Mouse (Mus musculus) neural tube, embryonic 14.5 days (tissue): ENCODE data around the gene Ntrk3. TPM values are rescaled to one million over a fixed set of nuclear protein-coding genes. Genes with fewer than 3 reads are reported as not detected.

Source experiments
- ATAC-seq: fragments of 200-750 bp; cut with Nextera tagmentation; 2 replicates; pipeline ENCODE4 v1.8.0; 2017; ENCODE audit warnings: low read depth, mild to moderate bottlenecking, moderate TSS enrichment, moderate library complexity
- H3K27ac ChIP-seq: fragments of 300-500 bp; sonication (generic); 2 replicates; pipeline ENCODE4 v1.5.1; 2014; ENCODE audit warnings: low read depth, mild to moderate bottlenecking, control low read depth, low read length, moderate library complexity, mixed read lengths
- H3K27me3 ChIP-seq: fragments of 300-500 bp; sonication (generic); 2 replicates; pipeline ENCODE4 v1.6.1; 2014; ENCODE audit warnings: low read length; ENCODE audit not compliant: control insufficient read depth, insufficient read depth
- H3K36me3 ChIP-seq: fragments of 300-500 bp; sonication (generic); 2 replicates; pipeline ENCODE4 v1.6.1; 2014; ENCODE audit warnings: low read length, mixed read lengths; ENCODE audit not compliant: control insufficient read depth, insufficient read depth
- H3K4me1 ChIP-seq: fragments of 300-500 bp; sonication (generic); 2 replicates; pipeline ENCODE4 v1.6.1; 2014; ENCODE audit warnings: low read length; ENCODE audit not compliant: control insufficient read depth, insufficient read depth
- H3K4me2 ChIP-seq: fragments of 300-500 bp; sonication (generic); 2 replicates; pipeline ENCODE4 v1.6.1; 2014; ENCODE audit warnings: mild to moderate bottlenecking, low read depth, low read length, control low read depth
- H3K4me3 ChIP-seq: fragments of 300-500 bp; sonication (generic); 2 replicates; pipeline ENCODE4 v1.5.1; 2014; ENCODE audit warnings: low read depth, low read length, control low read depth, mixed read lengths
- H3K9ac ChIP-seq: fragments of 300-500 bp; sonication (generic); replicated peaks from 2 replicates; pipeline ENCODE4 v1.6.1; 2014; ENCODE audit warnings: low read depth, mild to moderate bottlenecking, control low read depth, low read length, mixed read lengths
- H3K9me3 ChIP-seq: fragments of 300-500 bp; sonication (generic); 2 replicates; pipeline ENCODE4 v1.6.1; 2016; ENCODE audit warnings: low read length; ENCODE audit not compliant: control insufficient read depth
- WGBS: fragments of 180-500 bp; shearing (Covaris S2); extraction: QIAGEN DNeasy Blood & Tissue Kit; methylation state at CpG from one replicate; pipeline ENCODE4 v1.1.7; 2014; 5-methylcytosine and 5-hydroxymethylcytosine counted together
- polyA plus RNA-seq: library from polyadenylated mRNA; unstranded; fragments of >200 nt; fragmentation: Nextera tagmentation; extraction: Ambion mirVana; gene quantifications from 2 replicates; pipeline ENCODE4 v1.2.1, GENCODE M21; 2014

Gene Ntrk3
- polyA plus RNA-seq, 1 experiment from 2014 or later: 38.6 TPM

DNA sequence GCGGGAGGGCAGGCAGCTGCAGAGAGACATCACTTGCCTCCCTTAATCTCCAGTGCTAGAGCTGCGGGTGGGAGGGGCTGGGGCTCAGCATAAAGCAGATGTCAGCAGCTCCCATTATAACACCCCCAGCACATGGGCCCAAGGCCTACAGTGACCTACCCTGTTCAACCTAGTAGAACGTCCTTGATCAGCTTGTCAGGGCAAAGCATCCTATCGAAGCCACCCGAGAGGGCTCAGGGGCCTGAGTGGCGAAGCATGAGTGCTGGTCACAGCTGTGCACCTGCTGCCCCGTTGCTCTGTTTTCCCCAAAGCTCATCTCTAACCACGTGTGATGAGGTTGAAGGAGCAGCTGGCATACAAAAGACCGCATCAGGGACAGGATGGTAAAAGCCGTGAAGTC is 191.3 kb downstream of the Ntrk3 start:
- H3K27ac ChIP-seq: no peak overlapping the region
- H3K9me3 ChIP-seq: no peaks in the 10 kb centered on the region
- H3K9ac ChIP-seq: no peak overlapping the region
- H3K36me3 ChIP-seq: no peaks in the 10 kb centered on the region
- no peak overlapping the region for H3K4me3 ChIP-seq
- peak; percentile 64 for ATAC-seq
- H3K27me3 ChIP-seq: no peaks in the 10 kb centered on the region
- WGBS: 45% methylated on average over 10 of the region's 10 CpGs
- no peak overlapping the region for H3K4me2 ChIP-seq
- H3K4me1 ChIP-seq: peaks cover 12% of the 10 kb centered on the region; the same call in 1 of the 2 replicates

DNA sequence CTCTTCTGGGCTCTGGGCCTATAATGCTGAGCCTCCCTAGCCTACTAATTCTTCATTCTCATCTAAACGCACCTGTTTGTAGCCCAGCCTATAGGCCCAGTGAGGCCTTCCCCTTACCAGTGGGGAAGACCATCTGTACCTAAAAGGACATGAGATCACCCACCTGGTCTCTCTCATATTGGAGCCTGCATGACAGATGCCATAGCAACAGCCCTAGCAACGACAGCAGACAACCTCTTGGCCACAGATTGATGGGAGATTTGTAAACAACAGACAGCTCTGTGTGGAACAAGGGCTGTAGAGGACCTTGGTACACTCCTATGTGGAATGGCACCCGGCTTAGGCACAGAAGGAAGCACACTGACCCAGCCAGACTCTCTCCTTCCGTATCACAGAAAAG is 195.3 kb downstream of the Ntrk3 start:
- Histone ChIP-seq H3K9me3 (no peaks in the 10 kb centered on the region), H3K4me1 (peaks cover 12% of the 10 kb centered on the region; the same call in 1 of the 2 replicates), H3K4me2 (no peak overlapping the region), H3K9ac (no peak overlapping the region), H3K4me3 (no peak overlapping the region), H3K27ac (no peak overlapping the region), H3K27me3 (no peaks in the 10 kb centered on the region), H3K36me3 (no peaks in the 10 kb centered on the region)
- 63% methylated on average over 4 of the region's 4 CpGs for WGBS
- peak; percentile 50; the same call in 1 of the 2 replicates for ATAC-seq

- Histone ChIP-seq H3K4me3 (no peak overlapping the region), H3K9me3 (no peaks in the 10 kb centered on the region), H3K9ac (no peak overlapping the region), H3K4me2 (no peak overlapping the region), H3K36me3 (no peaks in the 10 kb centered on the region), H3K27me3 (no peaks in the 10 kb centered on the region), H3K4me1 (peaks cover 4% of the 10 kb centered on the region), H3K27ac (no peak overlapping the region)
- WGBS: 46% methylated on average over 6 of the region's 6 CpGs
- no peak for ATAC-seq
Observed at GRCm38 (mm10) chr7:78530286-78530685, 207.5 kb downstream of the Ntrk3 start.

GRCm38 (mm10) chr7:78528008-78528407 is 209.8 kb downstream of the Ntrk3 start:
- no peak overlapping the region for H3K4me2 ChIP-seq
- H3K27me3 ChIP-seq: no peaks in the 10 kb centered on the region
- H3K36me3 ChIP-seq: no peaks in the 10 kb centered on the region
- H3K4me1 ChIP-seq: peaks cover 12% of the 10 kb centered on the region
- no peak overlapping the region for H3K9ac ChIP-seq
- ATAC-seq: no peak
- H3K4me3 ChIP-seq: no peak overlapping the region
- 74% methylated on average over 3 of the region's 3 CpGs for WGBS
- H3K27ac ChIP-seq: no peak overlapping the region
- no peaks in the 10 kb centered on the region for H3K9me3 ChIP-seq

GRCm38 (mm10) chr7:78527564-78527963 is 210.2 kb downstream of the Ntrk3 start:
- Histone ChIP-seq H3K9me3 (no peaks in the 10 kb centered on the region), H3K4me1 (peaks cover 12% of the 10 kb centered on the region), H3K36me3 (no peaks in the 10 kb centered on the region), H3K4me2 (no peak overlapping the region), H3K4me3 (no peak overlapping the region), H3K9ac (no peak overlapping the region), H3K27ac (no peak overlapping the region), H3K27me3 (no peaks in the 10 kb centered on the region)
- ATAC-seq: no peak
- WGBS: 48% methylated on average over 4 of the region's 4 CpGs

DNA sequence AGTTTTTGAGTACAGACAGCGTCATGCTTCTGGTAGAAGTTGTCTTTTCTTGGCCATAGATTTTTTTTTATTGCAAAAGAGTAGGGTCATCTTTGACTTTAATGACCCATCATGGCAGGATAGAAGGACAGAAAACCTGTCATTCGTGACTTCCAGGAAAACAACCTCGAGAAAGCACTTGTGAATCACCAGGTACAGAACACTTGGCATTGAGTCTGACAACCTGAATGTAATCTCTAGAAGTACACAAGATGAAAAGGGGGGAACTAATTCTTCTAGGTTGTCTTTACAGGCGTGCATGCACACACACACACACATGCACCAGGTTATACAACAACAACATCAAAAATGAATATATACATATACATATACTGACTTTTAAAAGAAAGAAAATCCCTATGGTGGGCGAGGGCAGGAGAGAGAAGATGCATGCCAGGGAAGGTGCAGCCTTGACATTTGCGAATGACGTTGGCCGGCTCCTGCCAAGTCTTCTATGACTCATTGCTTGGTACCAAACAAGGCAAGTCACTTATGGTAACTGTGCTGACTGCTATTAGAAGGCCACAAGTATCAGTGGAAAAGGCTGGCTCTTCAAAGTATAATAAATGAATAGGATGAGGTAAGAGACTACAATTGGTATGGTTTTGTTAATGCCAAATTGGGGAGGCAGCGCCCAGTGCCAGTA is 217.4 kb downstream of the Ntrk3 start:
- H3K9me3 ChIP-seq: no peaks in the 10 kb centered on the region
- H3K27me3 ChIP-seq: no peaks in the 10 kb centered on the region
- 92% methylated on average over 9 of the region's 9 CpGs for WGBS
- H3K4me2 ChIP-seq: no peak overlapping the region
- 0 out of 2 replicates have a peak, but pooled peaks cover 5% of the 10 kb centered on the region for H3K36me3 ChIP-seq
- no peak overlapping the region for H3K4me3 ChIP-seq
- no peak overlapping the region for H3K27ac ChIP-seq
- ATAC-seq: no peak
- H3K9ac ChIP-seq: no peak overlapping the region
- peaks cover 8% of the 10 kb centered on the region for H3K4me1 ChIP-seq

GRCm38 (mm10) chr7:78519689-78520088 is 218.1 kb downstream of the Ntrk3 start:
- no peak for ATAC-seq
- 94% methylated on average over 3 of the region's 3 CpGs for WGBS
- peaks cover 8% of the 10 kb centered on the region for H3K4me1 ChIP-seq

GRCm38 (mm10) chr7:78518760-78519363 is 218.9 kb downstream of the Ntrk3 start:
- Histone ChIP-seq H3K9ac (no peak overlapping the region), H3K27me3 (no peaks in the 10 kb centered on the region), H3K4me3 (no peak overlapping the region), H3K27ac (no peak overlapping the region), H3K4me1 (peaks cover under 1% of the 10 kb centered on the region; the same call in 1 of the 2 replicates), H3K9me3 (no peaks in the 10 kb centered on the region), H3K36me3 (0 out of 2 replicates have a peak, but pooled peaks cover 9% of the 10 kb centered on the region), H3K4me2 (no peak overlapping the region)
- no peak for ATAC-seq
- 78% methylated on average over 5 of the region's 5 CpGs for WGBS

More at GRCm38 (mm10) chr7:78519689-78520088, 218.1 kb downstream of the Ntrk3 start:
- H3K9ac ChIP-seq: no peak overlapping the region
- 0 out of 2 replicates have a peak, but pooled peaks cover 9% of the 10 kb centered on the region for H3K36me3 ChIP-seq
- H3K27me3 ChIP-seq: no peaks in the 10 kb centered on the region
- no peak overlapping the region for H3K4me2 ChIP-seq
- no peaks in the 10 kb centered on the region for H3K9me3 ChIP-seq
- no peak overlapping the region for H3K27ac ChIP-seq
- no peak overlapping the region for H3K4me3 ChIP-seq

DNA sequence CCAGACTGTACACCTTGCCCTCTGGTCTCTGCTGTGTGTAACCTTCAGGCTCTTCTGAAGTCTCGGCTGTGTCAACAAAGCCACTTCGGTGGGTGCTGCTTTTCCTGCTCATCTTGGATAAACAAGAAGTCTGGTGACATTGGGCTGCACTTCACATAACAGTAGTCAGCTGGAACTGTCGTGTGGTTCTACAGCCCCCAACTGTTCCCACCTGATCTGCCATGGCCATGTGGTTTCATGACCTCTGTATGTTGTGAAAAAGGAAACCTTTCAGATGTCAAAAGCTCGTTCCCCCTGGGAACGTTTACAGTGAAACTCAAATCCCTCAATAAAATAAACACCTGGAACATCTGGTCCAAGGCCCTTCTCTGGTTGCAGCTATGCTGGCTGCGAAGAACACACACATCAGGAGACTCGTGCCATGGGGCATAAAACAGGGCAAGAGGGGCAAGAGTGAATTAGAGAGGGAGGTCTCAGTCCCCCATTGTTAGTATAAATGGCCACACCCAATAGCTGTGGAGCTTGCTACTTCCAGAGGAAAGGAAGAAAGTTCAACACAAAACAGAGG is 222.7 kb downstream of the Ntrk3 start:
- H3K4me1 ChIP-seq: no peaks in the 10 kb centered on the region
- no peak overlapping the region for H3K9ac ChIP-seq
- 0 out of 2 replicates have a peak, but pooled peaks cover 13% of the 10 kb centered on the region for H3K36me3 ChIP-seq
- no peaks in the 10 kb centered on the region for H3K27me3 ChIP-seq
- no peaks in the 10 kb centered on the region for H3K9me3 ChIP-seq
- H3K27ac ChIP-seq: no peak overlapping the region
- H3K4me2 ChIP-seq: no peak overlapping the region
- no peak for ATAC-seq
- WGBS: 77% methylated on average over 7 of the region's 7 CpGs
- H3K4me3 ChIP-seq: no peak overlapping the region
